Mouse (Mus musculus) C2C12 (cell line): ENCODE measurements around the gene Taar7b. TPM values are rescaled to one million over a fixed set of nuclear protein-coding genes. Genes with fewer than 3 reads are reported as not detected.

Source experiments
- H3K27me3 ChIP-seq: one replicate; pipeline ENCODE4 v1.6.1; 2011; ENCODE audit not compliant: control insufficient read depth, insufficient read depth, insufficient read length
- H3K36me3 ChIP-seq: one replicate; pipeline ENCODE4 v1.6.1; 2011; ENCODE audit not compliant: control insufficient read depth, insufficient read depth
- H3K4me3 ChIP-seq: one replicate; pipeline ENCODE4 v1.5.1; 2011; ENCODE audit warnings: mild to moderate bottlenecking, control low read depth; ENCODE audit not compliant: poor library complexity, insufficient read depth, severe bottlenecking
- H3K79me2 ChIP-seq: one replicate; pipeline ENCODE4 v1.6.1; 2011; ENCODE audit not compliant: control insufficient read depth, insufficient read depth
- H3K79me3 ChIP-seq: one replicate; pipeline ENCODE4 v1.6.1; 2011; ENCODE audit warnings: low read depth, control low read depth
- H3ac ChIP-seq: one replicate; pipeline ENCODE3; 2011; ENCODE audit warnings: low read depth; ENCODE audit not compliant: control insufficient read depth, insufficient read length
- CEBPB ChIP-seq: IDR thresholded peaks from one replicate; pipeline ENCODE4 v1.6.1; 2011; ENCODE audit warnings: low read depth, mild to moderate bottlenecking, control low read depth, moderate library complexity
- CTCF ChIP-seq: IDR thresholded peaks from one replicate; pipeline ENCODE4 v1.5.1; 2011; ENCODE audit not compliant: control insufficient read depth, insufficient read depth, insufficient read length
- FOSL1 ChIP-seq: IDR thresholded peaks from one replicate; pipeline ENCODE4 v1.8.0; 2011; ENCODE audit warnings: mild to moderate bottlenecking, low read length; ENCODE audit not compliant: poor library complexity, insufficient read depth, severe bottlenecking
- MAX ChIP-seq: IDR thresholded peaks from one replicate; pipeline ENCODE4 v1.6.1; 2011; ENCODE audit warnings: mild to moderate bottlenecking, control low read depth
- MYOD1 ChIP-seq: IDR thresholded peaks from one replicate; pipeline ENCODE4 v1.6.1; 2011; ENCODE audit warnings: low read depth; ENCODE audit not compliant: control insufficient read depth, insufficient read length
- MYOG ChIP-seq: IDR thresholded peaks from one replicate; pipeline ENCODE4 v1.6.1; 2011; ENCODE audit not compliant: control insufficient read depth, insufficient read length; ENCODE audit errors: extremely low read depth
- USF1 ChIP-seq: IDR thresholded peaks from one replicate; pipeline ENCODE4 v1.6.1; 2011; ENCODE audit warnings: low read depth, mild to moderate bottlenecking, control low read depth, moderate library complexity
- polyA plus RNA-seq: library from polyadenylated mRNA; unstranded; fragments of >200 nt; fragmentation: generic; extraction: Trizol; gene quantifications from one replicate; pipeline ENCODE4 v1.2.1, GENCODE M21; 2012; ENCODE audit warnings: missing spikeins

Taar7b gene
- polyA plus RNA-seq, 1 experiment = not detected

GRCm38 (mm10) chr10:23993381-23993780 is 6.4 kb upstream of the Taar7b start, which contains the start of gene Taar7a:
Gene Taar7a (minus strand): TSS chr10:23993481.
- Histone ChIP-seq H3K79me3 (no peaks in the 10 kb centered on the region), H3K36me3 (no peaks in the 10 kb centered on the region), H3K27me3 (peaks cover 7% of the 10 kb centered on the region), H3K4me3 (no peak within 1 kb of the TSS), H3ac (no peak within 1 kb of the TSS), H3K79me2 (no peaks in the 10 kb centered on the region)
- TF ChIP-seq MYOG (no peak), FOSL1 (no peak), CEBPB (no peak)

DNA sequence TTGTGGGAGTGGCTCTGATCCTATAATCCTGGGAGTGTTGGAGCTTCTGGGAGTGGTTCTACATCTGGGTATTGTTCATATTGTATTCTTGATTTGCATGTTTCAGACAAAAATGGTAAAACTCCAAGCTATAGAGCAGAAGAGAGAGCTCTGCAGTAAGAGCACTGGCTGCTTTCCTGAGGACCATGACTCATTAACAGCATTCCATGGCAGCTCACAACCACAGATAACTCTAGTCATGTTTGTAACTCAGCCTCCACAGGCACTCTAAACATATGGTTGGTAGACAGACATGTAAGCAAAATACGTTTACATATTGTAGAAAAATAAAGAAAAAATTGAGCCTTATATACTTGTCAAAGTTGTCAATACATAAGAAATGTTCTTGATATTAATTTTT is 6.7 kb downstream of the Taar7b start:
- TF ChIP-seq CTCF = no peak
- Histone ChIP-seq H3K27me3 (no peaks in the 10 kb centered on the region), H3K36me3 (no peaks in the 10 kb centered on the region), H3K4me3 (no peak overlapping the region), H3ac (no peak overlapping the region), H3K79me3 (no peaks in the 10 kb centered on the region), H3K79me2 (no peaks in the 10 kb centered on the region)

- no peaks in the 10 kb centered on the region for H3K79me3 ChIP-seq
- no peaks in the 10 kb centered on the region for H3K36me3 ChIP-seq
- TF ChIP-seq MYOG (no peak), FOSL1 (no peak), USF1 (no peak), CTCF (no peak), MAX (no peak), MYOD1 (no peak), CEBPB (no peak)
Observed at GRCm38 (mm10) chr10:24007034-24007433, 7.3 kb downstream of the Taar7b start.

GRCm38 (mm10) chr10:24008143-24008542 is 8.4 kb downstream of the Taar7b start:
- Histone ChIP-seq H3K27me3 (no peaks in the 10 kb centered on the region), H3K79me3 (no peaks in the 10 kb centered on the region), H3K36me3 (no peaks in the 10 kb centered on the region), H3ac (no peak overlapping the region), H3K4me3 (no peak overlapping the region), H3K79me2 (no peaks in the 10 kb centered on the region)
- TF ChIP-seq FOSL1 (no peak), MYOD1 (no peak), USF1 (no peak), CTCF (no peak), MAX (no peak), MYOG (no peak), CEBPB (no peak)

More at GRCm38 (mm10) chr10:24007034-24007433, 7.3 kb downstream of the Taar7b start:
- Histone ChIP-seq H3K4me3 (no peak overlapping the region), H3K27me3 (no peaks in the 10 kb centered on the region), H3ac (no peak overlapping the region), H3K79me2 (no peaks in the 10 kb centered on the region)

DNA sequence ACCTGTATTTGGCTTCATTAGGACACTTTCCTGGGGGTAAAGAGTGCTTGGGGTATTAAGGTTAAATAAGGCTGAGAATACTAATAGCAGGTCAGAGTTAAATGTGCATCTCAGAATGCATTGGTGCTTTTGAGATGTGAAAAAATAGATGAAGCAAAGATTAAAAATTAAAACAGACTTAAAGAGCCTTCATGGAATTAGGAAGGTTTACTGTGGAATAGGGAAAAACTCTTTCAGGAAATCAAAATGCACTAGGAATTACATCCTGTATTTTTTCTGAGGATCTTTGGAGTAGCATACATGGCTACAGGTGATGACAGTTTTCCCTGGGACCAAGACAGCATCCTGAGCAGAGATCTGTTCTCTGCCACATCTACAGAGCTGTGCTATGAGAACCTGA is 27.2 kb downstream of the Taar7b start, which contains the start of gene Taar7d:
Gene Taar7d, plus strand, starts transcription at position 301 of the 400 bp plus-strand sequence.
- Histone ChIP-seq H3K27me3 (peaks cover 2% of the 10 kb centered on the region), H3K36me3 (no peaks in the 10 kb centered on the region), H3K79me3 (no peaks in the 10 kb centered on the region), H3K79me2 (no peaks in the 10 kb centered on the region), H3K4me3 (no peak within 1 kb of the TSS), H3ac (no peak within 1 kb of the TSS)
- TF ChIP-seq MYOG (no peak), FOSL1 (no peak)

GRCm38 (mm10) chr10:24031347-24031746 is 31.6 kb downstream of the Taar7b start:
- no peaks in the 10 kb centered on the region for H3K36me3 ChIP-seq
- TF ChIP-seq CEBPB (no peak), USF1 (no peak), MYOG (no peak), MAX (no peak), CTCF (no peak), FOSL1 (no peak), MYOD1 (no peak)
- no peaks in the 10 kb centered on the region for H3K27me3 ChIP-seq
- no peaks in the 10 kb centered on the region for H3K79me3 ChIP-seq
- no peak overlapping the region for H3ac ChIP-seq
- no peak overlapping the region for H3K4me3 ChIP-seq
- H3K79me2 ChIP-seq = no peaks in the 10 kb centered on the region
